Mouse (Mus musculus): Measurements from ENCODE around the gene Rnf157.

Gene Rnf157

GRCm38 (mm10) chr11:116337531-116337930, 75.3 kb downstream of the Rnf157 start:
- DNase-seq (ENCODE audit: low read depth, low spot score) = no peak

- DNase-seq (ENCODE audit: low read depth, low spot score) = no peak
Observed at GRCm38 (mm10) chr11:116337000-116337399, 75.8 kb downstream of the Rnf157 start.

- DNase-seq (ENCODE audit: low read depth, low spot score) = no peak
Observed at GRCm38 (mm10) chr11:116336393-116336792, 76.4 kb downstream of the Rnf157 start.

- DNase-seq (ENCODE audit: low read depth, low spot score) = peak; percentile 97
Observed at GRCm38 (mm10) chr11:116335244-116336036, 77.4 kb downstream of the Rnf157 start, which contains the start of gene Foxj1. Foxj1 (minus strand) TSS chr11:116335399.

- peak; percentile 36 for DNase-seq (ENCODE audit: low read depth, low spot score)
Observed at GRCm38 (mm10) chr11:116334417-116334782, 78.4 kb downstream of the Rnf157 start.

- DNase-seq (ENCODE audit: low read depth, low spot score) = no peak
Observed at GRCm38 (mm10) chr11:116333526-116334416, 79.1 kb downstream of the Rnf157 start.

GRCm38 (mm10) chr11:116332983-116333270, 79.9 kb downstream of the Rnf157 start:
- DNase-seq (ENCODE audit: low read depth, low spot score) = no peak

- DNase-seq (ENCODE audit: low read depth, low spot score) = no peak
Observed at GRCm38 (mm10) chr11:116332232-116332982, 80.4 kb downstream of the Rnf157 start.

- DNase-seq (ENCODE audit: low read depth, low spot score) = no peak
Observed at GRCm38 (mm10) chr11:116330211-116330518, 82.7 kb downstream of the Rnf157 start.

GRCm38 (mm10) chr11:116329314-116330210, 83.3 kb downstream of the Rnf157 start:
- peak; percentile 86 for DNase-seq (ENCODE audit: low read depth, low spot score)

GRCm38 (mm10) chr11:116326963-116327603, 85.7 kb downstream of the Rnf157 start:
- peak; percentile 53 for DNase-seq (ENCODE audit: low read depth, low spot score)

GRCm38 (mm10) chr11:116318719-116319659, 93.8 kb downstream of the Rnf157 start:
- peak; percentile 89 for DNase-seq (ENCODE audit: low read depth, low spot score)

GRCm38 (mm10) chr11:116312359-116312758, 100.5 kb downstream of the Rnf157 start:
- DNase-seq (ENCODE audit: low read depth, low spot score) = no peak

- no peak for DNase-seq (ENCODE audit: low read depth, low spot score)
Observed at GRCm38 (mm10) chr11:116311169-116311568, 101.7 kb downstream of the Rnf157 start.

- DNase-seq (ENCODE audit: low read depth, low spot score) = no peak
Observed at GRCm38 (mm10) chr11:116309601-116310000, 103.2 kb downstream of the Rnf157 start.

GRCm38 (mm10) chr11:116307762-116308531, 104.9 kb downstream of the Rnf157 start:
- peak; percentile 87 for DNase-seq (ENCODE audit: low read depth, low spot score)

GRCm38 (mm10) chr11:116307019-116307725, 105.7 kb downstream of the Rnf157 start, which contains the start of gene Exoc7:
Exoc7 (minus strand) TSS chr11:116307233.
- no peak for DNase-seq (ENCODE audit: low read depth, low spot score)

All from ZHBTc4 (cell line).